Mouse (Mus musculus): Measurements from ENCODE around the gene Aup1. TPM values are rescaled to one million over a fixed set of nuclear protein-coding genes. Genes with fewer than 3 reads are reported as not detected.
A peak's percentile ranks its signal among the peaks of the same experiment; 100 is the strongest.

The Aup1 gene
- polyA plus RNA-seq, 1 experiment from 2014 or later: 135 TPM

DNA sequence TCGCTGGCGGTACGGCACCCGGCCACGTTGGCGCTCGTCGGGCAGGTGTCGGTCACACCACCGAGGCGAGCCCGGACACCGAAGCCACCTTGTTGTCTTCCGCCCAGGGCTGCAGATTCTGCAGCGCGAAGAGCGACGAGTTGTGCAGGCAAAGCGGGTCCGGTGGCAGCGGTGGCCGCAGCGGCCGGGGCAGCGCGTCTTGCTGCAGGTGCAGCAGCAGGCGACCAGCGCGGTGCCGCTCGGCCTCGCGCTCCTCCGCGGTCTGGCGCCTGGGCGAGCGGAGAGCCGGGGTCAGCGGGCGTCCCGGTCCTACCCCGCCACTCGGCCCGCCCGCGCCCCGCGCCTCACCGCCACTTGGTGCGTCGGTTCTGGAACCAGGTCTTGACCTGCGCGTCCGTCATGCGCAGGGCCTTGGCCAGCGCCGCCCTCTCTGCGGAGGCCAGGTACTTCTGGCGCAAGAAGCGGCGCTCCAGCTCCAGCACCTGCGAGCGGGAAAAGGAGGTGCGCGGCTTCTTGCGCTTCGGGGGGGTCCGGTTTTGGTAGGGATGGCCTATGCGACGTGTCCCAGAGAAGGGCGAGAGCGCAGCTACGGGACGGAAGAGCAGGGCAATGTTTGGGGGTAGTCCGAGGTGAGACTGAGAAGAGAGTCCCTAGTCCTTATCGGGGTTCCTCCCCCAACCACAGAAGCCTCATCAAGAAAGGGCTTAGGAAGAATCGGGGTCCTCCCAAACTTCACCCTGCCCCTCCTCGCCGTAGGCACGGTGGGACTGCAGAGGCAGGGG lies 14.6 kb downstream of the Aup1 start:
- H3K27me3 ChIP-seq (ENCODE audit: control insufficient read depth, insufficient read depth, low read length): peaks cover 44% of the 10 kb centered on the region
- TF ChIP-seq EP300 (optimal IDR thresholded peaks at IDR 0.05) (no peak), CTCF (IDR thresholded peaks at IDR 0.05; ENCODE audit: low read depth) (0 out of 2 replicates have a peak, but pooled peaks have one; percentile 25)
- peak overlapping the region; percentile 49 for H3K4me2 ChIP-seq (replicated peaks; ENCODE audit: low read depth)
- H3K4me1 ChIP-seq (replicated peaks; ENCODE audit: control insufficient read depth, insufficient read depth): no peaks in the 10 kb centered on the region
- ATAC-seq (ENCODE audit: low FRiP score, low TSS enrichment): peak; percentile 24; the same call in 1 of the 2 replicates
- H3K9ac ChIP-seq (ENCODE audit: low read length): no peak overlapping the region
- no peak overlapping the region for H3K27ac ChIP-seq (replicated peaks)
- 1% methylated on average over 81 of the region's 81 CpGs for WGBS
- peak overlapping the region; percentile 28 for H3K4me3 ChIP-seq (ENCODE audit: low read depth, low read length)
- no peaks in the 10 kb centered on the region for H3K36me3 ChIP-seq (ENCODE audit: control insufficient read depth, insufficient read depth, low read length)
- DNase-seq (ENCODE audit: low spot score): peak; percentile 41
- H3K9me3 ChIP-seq (ENCODE audit: control insufficient read depth, low read length): no peaks in the 10 kb centered on the region

- WGBS: 3% methylated on average over 59 of the region's 69 CpGs
- no peak for DNase-seq (ENCODE audit: low spot score)
- no peaks in the 10 kb centered on the region for H3K4me1 ChIP-seq (replicated peaks; ENCODE audit: control insufficient read depth, insufficient read depth)
- H3K9ac ChIP-seq (ENCODE audit: low read length): no peak overlapping the region
- peaks cover 46% of the 10 kb centered on the region for H3K27me3 ChIP-seq (ENCODE audit: control insufficient read depth, insufficient read depth, low read length)
- peak overlapping the region; percentile 18 for H3K4me3 ChIP-seq (ENCODE audit: low read depth, low read length)
- no peaks in the 10 kb centered on the region for H3K9me3 ChIP-seq (ENCODE audit: control insufficient read depth, low read length)
- 0 out of 2 replicates have a peak, but pooled peaks have one; percentile 22 for ATAC-seq (ENCODE audit: low FRiP score, low TSS enrichment)
- H3K4me2 ChIP-seq (replicated peaks; ENCODE audit: low read depth): peak overlapping the region; percentile 49; the same call in 1 of the 2 replicates
- H3K27ac ChIP-seq (replicated peaks): no peak overlapping the region
- H3K36me3 ChIP-seq (ENCODE audit: control insufficient read depth, insufficient read depth, low read length): no peaks in the 10 kb centered on the region
- TF ChIP-seq EP300 (optimal IDR thresholded peaks at IDR 0.05) (no peak), CTCF (IDR thresholded peaks at IDR 0.05; ENCODE audit: low read depth) (no peak)
These were observed 15.3 kb downstream of the Aup1 start for GRCm38 (mm10) chr6:83069488-83070246.

- peak within 1 kb of the TSS; percentile 28 for H3K4me3 ChIP-seq (ENCODE audit: low read depth, low read length)
- no peak within 1 kb of the TSS for H3K9ac ChIP-seq (ENCODE audit: low read length)
- no peaks in the 10 kb centered on the region for H3K4me1 ChIP-seq (replicated peaks; ENCODE audit: control insufficient read depth, insufficient read depth)
- TF ChIP-seq CTCF (IDR thresholded peaks at IDR 0.05; ENCODE audit: low read depth): no peak
- TF ChIP-seq EP300 (optimal IDR thresholded peaks at IDR 0.05): no peak
- under 1% methylated on average over 10 of the region's 10 CpGs for WGBS
- H3K27ac ChIP-seq (replicated peaks): no peak within 1 kb of the TSS
- no peaks in the 10 kb centered on the region for H3K9me3 ChIP-seq (ENCODE audit: control insufficient read depth, low read length)
- ATAC-seq (ENCODE audit: low FRiP score, low TSS enrichment) (no peak), DNase-seq (ENCODE audit: low spot score) (no peak)
- H3K27me3 ChIP-seq (ENCODE audit: control insufficient read depth, insufficient read depth, low read length): peaks cover 46% of the 10 kb centered on the region
- peak within 1 kb of the TSS; percentile 49 for H3K4me2 ChIP-seq (replicated peaks; ENCODE audit: low read depth)
- H3K36me3 ChIP-seq (ENCODE audit: control insufficient read depth, insufficient read depth, low read length): no peaks in the 10 kb centered on the region
These were observed 15.8 kb downstream of the Aup1 start, which contains the start of gene Tlx2 for GRCm38 (mm10) chr6:83070247-83070310. Gene Tlx2, minus strand, starts transcription at chr6:83070293.

DNA sequence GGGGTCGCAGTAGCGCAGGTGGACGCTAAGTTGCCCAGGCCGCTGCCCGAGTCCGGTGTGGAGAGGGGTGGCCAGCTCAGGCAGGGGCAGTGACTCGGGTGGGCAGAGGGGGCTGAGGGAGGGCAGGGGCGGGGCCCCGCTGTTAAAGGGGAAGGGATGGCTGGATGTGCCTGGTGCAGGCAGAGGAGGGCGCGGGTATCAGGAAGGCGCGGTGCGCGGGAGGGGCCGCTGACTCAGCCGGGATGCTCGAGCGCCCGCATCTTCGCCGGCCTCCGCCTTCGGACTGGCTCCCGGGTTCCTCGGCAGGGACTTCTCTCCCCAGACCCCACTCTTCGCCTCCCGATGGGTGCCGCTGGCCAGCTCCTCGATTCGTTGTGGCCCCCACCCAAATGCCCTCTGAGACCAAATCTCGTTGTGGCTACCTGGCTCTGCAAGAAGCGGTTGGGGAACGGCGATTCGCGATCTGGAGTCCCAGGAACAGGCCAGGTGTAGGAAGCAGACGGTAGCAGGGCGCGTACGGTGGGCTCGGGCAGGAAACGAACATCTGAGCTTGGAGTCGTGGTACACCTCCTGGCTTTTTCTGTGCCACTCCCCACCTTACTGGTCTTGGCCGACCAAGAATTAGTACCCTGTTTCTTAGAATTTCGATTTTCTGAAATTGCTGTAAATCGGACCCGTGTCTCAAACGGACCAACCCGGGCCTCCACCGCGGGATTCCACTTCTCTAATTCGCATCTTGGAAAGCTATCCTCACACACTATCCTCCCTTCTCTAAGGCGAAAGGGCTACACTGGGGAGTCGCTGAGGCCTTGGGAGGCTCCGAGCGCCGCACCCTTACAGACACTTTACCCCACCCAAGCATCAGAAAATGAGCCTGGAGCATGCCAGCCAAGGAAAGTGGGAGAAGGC lies 16.2 kb downstream of the Aup1 start:
- TF ChIP-seq CTCF (IDR thresholded peaks at IDR 0.05; ENCODE audit: low read depth): no peak
- TF ChIP-seq EP300 (optimal IDR thresholded peaks at IDR 0.05): no peak
- Histone ChIP-seq H3K4me1 (replicated peaks; ENCODE audit: control insufficient read depth, insufficient read depth) (no peaks in the 10 kb centered on the region), H3K36me3 (ENCODE audit: control insufficient read depth, insufficient read depth, low read length) (no peaks in the 10 kb centered on the region), H3K4me3 (ENCODE audit: low read depth, low read length) (peak overlapping the region; percentile 18), H3K9ac (ENCODE audit: low read length) (no peak overlapping the region), H3K27ac (replicated peaks) (no peak overlapping the region), H3K27me3 (ENCODE audit: control insufficient read depth, insufficient read depth, low read length) (peaks cover 46% of the 10 kb centered on the region), H3K9me3 (ENCODE audit: control insufficient read depth, low read length) (no peaks in the 10 kb centered on the region), H3K4me2 (replicated peaks; ENCODE audit: low read depth) (no peak overlapping the region)
- 2% methylated on average over 56 of the region's 58 CpGs for WGBS
- peak; percentile 54 for DNase-seq (ENCODE audit: low spot score)
- ATAC-seq (ENCODE audit: low FRiP score, low TSS enrichment): 0 out of 2 replicates have a peak, but pooled peaks have one; percentile 11

GRCm38 (mm10) chr6:83071220-83071619 lies 16.9 kb downstream of the Aup1 start:
- peak overlapping the region; percentile 4; the same call in 1 of the 2 replicates for H3K4me3 ChIP-seq (ENCODE audit: low read depth, low read length)
- H3K36me3 ChIP-seq (ENCODE audit: control insufficient read depth, insufficient read depth, low read length): no peaks in the 10 kb centered on the region
- 3% methylated on average over 18 of the region's 24 CpGs for WGBS
- H3K9me3 ChIP-seq (ENCODE audit: control insufficient read depth, low read length): no peaks in the 10 kb centered on the region
- peaks cover 46% of the 10 kb centered on the region for H3K27me3 ChIP-seq (ENCODE audit: control insufficient read depth, insufficient read depth, low read length)
- ATAC-seq (ENCODE audit: low FRiP score, low TSS enrichment) (peak; percentile 17; the same call in 1 of the 2 replicates), DNase-seq (ENCODE audit: low spot score) (peak; percentile 33)
- H3K9ac ChIP-seq (ENCODE audit: low read length): no peak overlapping the region
- no peaks in the 10 kb centered on the region for H3K4me1 ChIP-seq (replicated peaks; ENCODE audit: control insufficient read depth, insufficient read depth)
- no peak overlapping the region; the same call in 1 of the 2 replicates for H3K4me2 ChIP-seq (replicated peaks; ENCODE audit: low read depth)
- H3K27ac ChIP-seq (replicated peaks): no peak overlapping the region
- no peak for TF ChIP-seq EP300 (optimal IDR thresholded peaks at IDR 0.05)
- no peak for TF ChIP-seq CTCF (IDR thresholded peaks at IDR 0.05; ENCODE audit: low read depth)

Data from stomach, postnatal 0 days (tissue).